Mouse (Mus musculus): ENCODE data around the gene Rara.

DNA sequence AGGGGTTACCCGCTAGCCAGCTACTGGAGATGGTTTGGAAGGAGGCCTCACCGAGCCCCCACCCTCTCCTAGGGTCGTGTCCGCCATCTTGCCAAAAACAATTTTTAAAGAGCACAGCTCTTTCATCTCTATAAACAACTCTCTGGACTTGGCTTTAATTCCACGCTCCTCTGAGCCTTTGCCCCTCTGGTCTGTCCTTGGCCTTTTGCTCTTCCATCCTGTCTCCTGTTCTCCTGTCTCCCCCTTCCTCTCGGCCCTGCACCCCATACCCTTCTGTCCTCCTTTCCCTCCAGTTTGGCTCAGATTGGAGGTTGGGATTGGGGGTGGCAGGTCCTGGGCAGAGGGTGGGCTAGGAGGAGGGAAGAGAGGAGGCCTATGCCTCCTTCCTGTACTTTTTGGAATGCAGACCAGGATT lies 36.6 kb downstream of the Rara start:
- TF ChIP-seq CTCF (IDR thresholded peaks at IDR 0.05; ENCODE audit: extremely low read depth, insufficient read depth, low read length) (no peak), POLR2A (IDR thresholded peaks at IDR 0.05; ENCODE audit: extremely low read depth, insufficient read depth, low read length) (no peak)
